21 mouse cellular contexts compared by ENCODE assay signal in genomic region chr15:83949729-83950491, GRCm38 (mm10).
DNase-seq lines count a peak whose midpoint lies in the region; ATAC-seq and TF ChIP-seq lines count a peak whose summit lies in the region.
"Had no signal": no experiment of that assay in that cellular context is flagged by ENCODE, and none has a peak within 500 bp of the region (broad histone marks: within the 10 kb centered on the region; RNA-seq: fewer than 3 reads in every experiment).

No protein-coding gene starts in this region.

- no peak for TF ChIP-seq CTCF in kidney, adult 2 months (conservative IDR thresholded peaks at IDR 0.05; ENCODE audit: insufficient read depth, insufficient read length, low read depth, low read length)
- no peak for TF ChIP-seq CTCF in stomach, postnatal 0 days (IDR thresholded peaks at IDR 0.05; ENCODE audit: low read depth)

- no peak overlapping the region for H3K4me3 ChIP-seq in kidney, adult 2 months (ENCODE audit: insufficient read depth, low read depth, low read length)
- no peak overlapping the region for H3K4me3 ChIP-seq in stomach, embryonic 15.5 days (replicated peaks)
- no peak overlapping the region for H3K4me3 ChIP-seq in stomach, postnatal 0 days (ENCODE audit: low read depth, low read length)
- H3K4me3 ChIP-seq in kidney, embryonic 16.5 days (ENCODE audit: low read length), result no peak overlapping the region
- no peak overlapping the region for H3K4me3 ChIP-seq in myocyte
- H3K4me3 ChIP-seq: erythroblast, embryonic 14.5 days; forebrain, embryonic 15.5 days; heart, embryonic 13.5 days; limb, embryonic 12.5 days; liver, embryonic 13.5 days; midbrain, embryonic 10.5 days had no signal

- no peaks in the 10 kb centered on the region for H3K27me3 ChIP-seq in kidney, adult 2 months (replicated peaks; ENCODE audit: control insufficient read depth, insufficient read depth, low read length)
- H3K27me3 ChIP-seq in stomach, embryonic 15.5 days (replicated peaks), result no peaks in the 10 kb centered on the region
- no peaks in the 10 kb centered on the region for H3K27me3 ChIP-seq in stomach, postnatal 0 days (ENCODE audit: control insufficient read depth, insufficient read depth, low read length)
- H3K27me3 ChIP-seq in kidney, embryonic 16.5 days (ENCODE audit: insufficient read depth, low read length), result no peaks in the 10 kb centered on the region
- peaks cover 32% of the 10 kb centered on the region for H3K27me3 ChIP-seq in myocyte (ENCODE audit: control insufficient read depth, insufficient read depth, insufficient read length)
- H3K27me3 ChIP-seq: forebrain, embryonic 15.5 days; limb, embryonic 12.5 days; liver, embryonic 13.5 days had no signal

- no peaks in the 10 kb centered on the region for H3K4me1 ChIP-seq in kidney, adult 2 months (ENCODE audit: control insufficient read depth, insufficient read depth, low read length)
- H3K4me1 ChIP-seq in stomach, embryonic 15.5 days, result no peaks in the 10 kb centered on the region
- no peaks in the 10 kb centered on the region for H3K4me1 ChIP-seq in stomach, postnatal 0 days (replicated peaks; ENCODE audit: control insufficient read depth, insufficient read depth)
- H3K4me1 ChIP-seq in kidney, embryonic 16.5 days (ENCODE audit: insufficient read depth, low read length), result peaks cover 11% of the 10 kb centered on the region
- H3K4me1 ChIP-seq: forebrain, embryonic 15.5 days; liver, embryonic 13.5 days had no signal

- H3K9me3 ChIP-seq in stomach, embryonic 15.5 days, result no peaks in the 10 kb centered on the region
- no peaks in the 10 kb centered on the region for H3K9me3 ChIP-seq in stomach, postnatal 0 days (ENCODE audit: control insufficient read depth, low read length)
- 0 out of 2 replicates have a peak, but pooled peaks cover 2% of the 10 kb centered on the region for H3K9me3 ChIP-seq in kidney, embryonic 16.5 days (ENCODE audit: low read length)
- H3K9me3 ChIP-seq: forebrain, embryonic 15.5 days; heart, embryonic 13.5 days; limb, embryonic 12.5 days; liver, embryonic 13.5 days; midbrain, embryonic 10.5 days had no signal

- no peaks in the 10 kb centered on the region for H3K36me3 ChIP-seq in kidney, adult 2 months (ENCODE audit: control insufficient read depth, insufficient read depth, low read length)
- H3K36me3 ChIP-seq in stomach, embryonic 15.5 days, result no peaks in the 10 kb centered on the region
- H3K36me3 ChIP-seq in stomach, postnatal 0 days (ENCODE audit: control insufficient read depth, insufficient read depth, low read length), result no peaks in the 10 kb centered on the region
- H3K36me3 ChIP-seq in kidney, embryonic 16.5 days (ENCODE audit: insufficient read depth, low read length), result no peaks in the 10 kb centered on the region
- H3K36me3 ChIP-seq in myocyte (ENCODE audit: control insufficient read depth, insufficient read depth), result no peaks in the 10 kb centered on the region
- H3K36me3 ChIP-seq: forebrain, embryonic 15.5 days; heart, embryonic 13.5 days; limb, embryonic 12.5 days; liver, embryonic 13.5 days; midbrain, embryonic 10.5 days had no signal

- no peak for TF ChIP-seq POLR2A in kidney, adult 2 months (IDR thresholded peaks at IDR 0.05; ENCODE audit: low read depth, low read length)
- TF ChIP-seq POLR2A in myocyte (IDR thresholded peaks at IDR 0.05; ENCODE audit: insufficient read length, low read depth), result no peak

- no peak overlapping the region for H3K27ac ChIP-seq in kidney, adult 2 months (ENCODE audit: insufficient read depth, low read depth, low read length)
- H3K27ac ChIP-seq in stomach, embryonic 15.5 days, result 0 out of 2 replicates have a peak overlapping the region, but pooled peaks have one; percentile 0
- no peak overlapping the region for H3K27ac ChIP-seq in stomach, postnatal 0 days (replicated peaks)
- H3K27ac ChIP-seq in kidney, embryonic 16.5 days (ENCODE audit: low read length), result peak overlapping the region; percentile 34; the same call in 1 of the 2 replicates
- H3K27ac ChIP-seq: forebrain, embryonic 15.5 days; heart, embryonic 13.5 days; hindbrain, postnatal 0 days; limb, embryonic 12.5 days; liver, embryonic 13.5 days; midbrain, embryonic 10.5 days had no signal

- no peak overlapping the region for H3K9ac ChIP-seq in stomach, embryonic 15.5 days
- H3K9ac ChIP-seq in stomach, postnatal 0 days (ENCODE audit: low read length), result no peak overlapping the region
- no peak overlapping the region for H3K9ac ChIP-seq in kidney, embryonic 16.5 days (replicated peaks; ENCODE audit: low read length)
- H3K9ac ChIP-seq: forebrain, embryonic 15.5 days; heart, embryonic 13.5 days; limb, embryonic 12.5 days; liver, embryonic 13.5 days had no signal

- H3K79me2 ChIP-seq in myocyte (ENCODE audit: control insufficient read depth, insufficient read depth), result no peaks in the 10 kb centered on the region

- no peak overlapping the region for H3K4me2 ChIP-seq in stomach, embryonic 15.5 days
- no peak overlapping the region for H3K4me2 ChIP-seq in stomach, postnatal 0 days (replicated peaks; ENCODE audit: low read depth)
- H3K4me2 ChIP-seq in kidney, embryonic 16.5 days (replicated peaks; ENCODE audit: low read depth, low read length), result peak overlapping the region; percentile 20; the same call in 1 of the 2 replicates
- H3K4me2 ChIP-seq in myocyte (ENCODE audit: low read depth), result peak overlapping the region; percentile 36
- H3K4me2 ChIP-seq: forebrain, embryonic 15.5 days; heart, embryonic 13.5 days; limb, embryonic 12.5 days; liver, embryonic 13.5 days had no signal

- H3ac ChIP-seq in myocyte (ENCODE audit: control insufficient read depth, insufficient read length), result no peak overlapping the region

- DNase-seq in kidney, adult 2 months, result peak; percentile 21
- DNase-seq in kidney, adult 11 months, result no peak
- DNase-seq in stomach, postnatal 0 days (ENCODE audit: low spot score), result no peak
- DNase-seq in heart, postnatal 14 days, result no peak
- DNase-seq: adrenal gland, postnatal 10 days; cerebellum, adult 11 months; cerebellum, postnatal 14 days; layer of hippocampus, postnatal 36 days; liver, embryonic 13.5 days; lung, postnatal 36 days; right cerebral cortex, adult 18-20 months had no signal

- ATAC-seq in stomach, embryonic 15.5 days (ENCODE audit: insufficient read depth, low FRiP score, low read depth), result no peak
- no peak for ATAC-seq in stomach, postnatal 0 days (ENCODE audit: low FRiP score, low TSS enrichment)
- ATAC-seq in kidney, embryonic 16.5 days (ENCODE audit: low FRiP score, low TSS enrichment), result peak; percentile 82; the same call in 1 of the 2 replicates
- no peak for ATAC-seq in monocyte, adult 5-6 weeks (replicated peaks; ENCODE audit: insufficient number of reproducible peaks, low FRiP score, low TSS enrichment, poor library complexity, severe bottlenecking)
- ATAC-seq: forebrain, embryonic 15.5 days; hindbrain, postnatal 0 days had no signal

- 16% methylated on average over 16 of the region's 16 CpGs for WGBS in kidney, adult 2 months
- WGBS in stomach, embryonic 15.5 days, result 54% methylated on average over 16 of the region's 16 CpGs
- 47% methylated on average over 16 of the region's 16 CpGs for WGBS in stomach, postnatal 0 days
- WGBS in kidney, embryonic 16.5 days, result 19% methylated on average over 16 of the region's 16 CpGs

- TF ChIP-seq EP300 in stomach, postnatal 0 days (optimal IDR thresholded peaks at IDR 0.05), result no peak

- intact Hi-C loops in heart, postnatal 14 days (cut with DNase I), result no loop called here

TF ChIP-seq in myocyte, 11 proteins besides CTCF, POLR2A, EP300 and RAD21:
- TF ChIP-seq TCF3 (IDR thresholded peaks at IDR 0.05; ENCODE audit: insufficient read length, low read depth) (no peak), MAX (IDR thresholded peaks at IDR 0.05; ENCODE audit: low read depth) (no peak), USF1 (IDR thresholded peaks at IDR 0.05; ENCODE audit: low read depth) (no peak), TCF12 (IDR thresholded peaks at IDR 0.05; ENCODE audit: insufficient read depth, poor library complexity, severe bottlenecking) (no peak), SRF (IDR thresholded peaks at IDR 0.05; ENCODE audit: control insufficient read depth, insufficient read length, low read depth) (no peak), CEBPB (IDR thresholded peaks at IDR 0.05; ENCODE audit: insufficient read depth, poor library complexity, severe bottlenecking) (no peak), E2F4 (IDR thresholded peaks at IDR 0.05; ENCODE audit: insufficient read depth) (no peak), MYOG (IDR thresholded peaks at IDR 0.05; ENCODE audit: control insufficient read depth in 1 of 3, insufficient read depth in 1 of 3, insufficient read length in 2 of 3, low read depth in 2 of 3) (no peak), REST (IDR thresholded peaks at IDR 0.05; ENCODE audit: insufficient read depth, insufficient read length) (no peak), POLR2AphosphoS2 (IDR thresholded peaks at IDR 0.05; ENCODE audit: insufficient read length, low read depth) (no peak), MYOD1 (IDR thresholded peaks at IDR 0.05; ENCODE audit: control insufficient read depth in 1 of 3, insufficient read length in 2 of 3, low read depth in 2 of 3) (no peak)

Comparison
In these comparisons a context has a peak if more than half of its experiments do, and no peak if none do; other contexts are left out.
1. H3K27ac ChIP-seq: peak in stomach, embryonic 15.5 days (single experiment) and kidney, embryonic 16.5 days (single experiment); none in kidney, adult 2 months (single experiment) and stomach, postnatal 0 days (single experiment).
2. H3K4me2 ChIP-seq: peak in kidney, embryonic 16.5 days (single experiment) and myocyte (single experiment); none in stomach, embryonic 15.5 days (single experiment) and stomach, postnatal 0 days (single experiment).